Mouse (Mus musculus) CH12.LX (cell line): ENCODE data around the gene Sptbn4. TPM values are rescaled to one million over a fixed set of nuclear protein-coding genes. Genes with fewer than 3 reads are reported as not detected.

Experiments used
- DNase-seq: peaks from one replicate; pipeline ENCODE4 v3.0.0-alpha.2; 2013; ENCODE audit errors: extremely low read depth
- H3K27ac ChIP-seq: 2 replicates; pipeline ENCODE4 v1.5.1; 2012; ENCODE audit warnings: low read depth, mild to moderate bottlenecking, control low read depth, moderate library complexity; ENCODE audit not compliant: insufficient read depth
- H3K27me3 ChIP-seq: replicated peaks from 2 replicates; pipeline ENCODE3; 2012; ENCODE audit warnings: inconsistent platforms
- H3K36me3 ChIP-seq, 2 experiments: replicated peaks in 1 of 2; 2 replicates each; pipeline versions ENCODE3 to v1.6.1; 2012; ENCODE audit warnings: inconsistent platforms in 1 of 2, low read length in 1 of 2, mild to moderate bottlenecking in 1 of 2, mixed read lengths in 1 of 2, moderate library complexity in 1 of 2; ENCODE audit not compliant: control insufficient read depth in 1 of 2, insufficient read depth in 1 of 2
- H3K4me1 ChIP-seq, 2 experiments: 2 replicates each; pipeline ENCODE4 v1.6.1; 2012; ENCODE audit warnings: inconsistent platforms in 1 of 2, moderate library complexity in 1 of 2; ENCODE audit not compliant: insufficient read depth in 2 of 2, control insufficient read depth in 1 of 2
- H3K4me2 ChIP-seq: 2 replicates; pipeline ENCODE4 v1.6.1; 2012; ENCODE audit warnings: low read depth, mild to moderate bottlenecking, control low read depth; ENCODE audit not compliant: poor library complexity, insufficient read depth, severe bottlenecking
- H3K4me3 ChIP-seq, 3 experiments: fragments of 150-350 bp in 1 of 3; sonication (generic) in 1 of 3; replicated peaks in 1 of 3; 2 replicates each; pipeline versions ENCODE3 to v1.5.1; 2011 to 2012; ENCODE audit warnings: low read depth in 2 of 3, low read length in 2 of 3, mild to moderate bottlenecking in 2 of 3, moderate library complexity in 2 of 3, control low read depth in 1 of 3, improper control_type of control experiment in 1 of 3, inconsistent platforms in 1 of 3, mixed read lengths in 1 of 3; ENCODE audit not compliant: poor library complexity in 1 of 3
- H3K79me2 ChIP-seq: replicated peaks from 2 replicates; pipeline ENCODE4 v1.6.1; 2012; ENCODE audit warnings: mild to moderate bottlenecking, moderate library complexity; ENCODE audit not compliant: control insufficient read depth, poor library complexity, insufficient read depth, severe bottlenecking; ENCODE audit errors: extremely low read depth
- H3K9ac ChIP-seq: 2 replicates; pipeline ENCODE4 v1.6.1; 2012; ENCODE audit warnings: low read depth, mild to moderate bottlenecking, control low read depth, moderate library complexity; ENCODE audit not compliant: insufficient read depth
- H3K9me3 ChIP-seq: replicated peaks from 2 replicates; pipeline ENCODE3; 2012; ENCODE audit warnings: low read length, inconsistent platforms, mixed read lengths
- CHD1 ChIP-seq: IDR thresholded peaks from 2 replicates; pipeline ENCODE4 v1.6.1; 2012; ENCODE audit warnings: low read depth, low read length, improper control_type of control experiment, inconsistent platforms
- CHD2 ChIP-seq: IDR thresholded peaks from 2 replicates; pipeline ENCODE4 v1.6.1; 2011; ENCODE audit warnings: low read length, improper control_type of control experiment
- CTCF ChIP-seq, 2 experiments: IDR thresholded peaks in 1 of 2; conservative IDR thresholded peaks in 1 of 2; 2 replicates each; pipeline ENCODE4 v1.5.1; 2011 to 2012; ENCODE audit warnings: low read depth in 2 of 2, low read length in 2 of 2, improper control_type of control experiment in 1 of 2, inconsistent platforms in 1 of 2, mild to moderate bottlenecking in 1 of 2, moderate library complexity in 1 of 2
- ELF1 ChIP-seq: IDR thresholded peaks from 2 replicates; pipeline ENCODE4 v1.6.1; 2014; ENCODE audit warnings: low read depth, mild to moderate bottlenecking, inconsistent platforms, low read length, improper control_type of control experiment
- ETS1 ChIP-seq: conservative IDR thresholded peaks from 2 replicates; pipeline ENCODE4 v1.6.1; 2012; ENCODE audit warnings: low read depth, mild to moderate bottlenecking, inconsistent platforms, low read length, improper control_type of control experiment, moderate library complexity
- HCFC1 ChIP-seq: IDR thresholded peaks from 2 replicates; pipeline ENCODE4 v1.6.1; 2012; ENCODE audit warnings: low read depth, mild to moderate bottlenecking, inconsistent platforms, low read length, improper control_type of control experiment
- IRF4 ChIP-seq: IDR thresholded peaks from 2 replicates; pipeline ENCODE4 v1.6.1; 2014; ENCODE audit warnings: low read depth, mild to moderate bottlenecking, inconsistent platforms, low read length, improper control_type of control experiment
- JUN ChIP-seq: IDR thresholded peaks from 2 replicates; pipeline ENCODE4 v1.6.1; 2011; ENCODE audit warnings: low read depth, mild to moderate bottlenecking, low read length, improper control_type of control experiment, moderate library complexity; ENCODE audit not compliant: insufficient read depth
- JUND ChIP-seq: conservative IDR thresholded peaks from 2 replicates; pipeline ENCODE4 v1.6.1; 2011; ENCODE audit warnings: low read depth, low read length, improper control_type of control experiment
- MAFK ChIP-seq: IDR thresholded peaks from 2 replicates; pipeline ENCODE4 v1.6.1; 2011; ENCODE audit warnings: low read length, improper control_type of control experiment; ENCODE audit not compliant: insufficient replicate concordance
- MAX ChIP-seq: IDR thresholded peaks from 2 replicates; pipeline ENCODE4 v1.6.1; 2011; ENCODE audit warnings: low read length, improper control_type of control experiment
- NELFE ChIP-seq: IDR thresholded peaks from 2 replicates; pipeline ENCODE4 v1.6.1; 2011; ENCODE audit warnings: low read depth, low read length, improper control_type of control experiment
- NRF1 ChIP-seq: IDR thresholded peaks from 2 replicates; pipeline ENCODE4 v1.6.1; 2014; ENCODE audit warnings: low read depth, mild to moderate bottlenecking, inconsistent platforms, low read length, improper control_type of control experiment, moderate library complexity
- POLR2A ChIP-seq: IDR thresholded peaks from 2 replicates; pipeline ENCODE4 v1.6.1; 2011; ENCODE audit warnings: low read depth, mild to moderate bottlenecking, improper control_type of control experiment, low read length
- RAD21 ChIP-seq: IDR thresholded peaks from 2 replicates; pipeline ENCODE4 v1.6.1; 2011; ENCODE audit warnings: low read depth, mild to moderate bottlenecking, low read length, improper control_type of control experiment, moderate library complexity
- SIN3A ChIP-seq: IDR thresholded peaks from 2 replicates; pipeline ENCODE4 v1.6.1; 2012; ENCODE audit warnings: low read length, improper control_type of control experiment, inconsistent platforms
- SMC3 ChIP-seq: IDR thresholded peaks from 2 replicates; pipeline ENCODE4 v1.6.1; 2011; ENCODE audit warnings: low read depth, low read length, improper control_type of control experiment
- UBTF ChIP-seq: IDR thresholded peaks from 2 replicates; pipeline ENCODE4 v1.6.1; 2012; ENCODE audit warnings: low read depth, mild to moderate bottlenecking, inconsistent platforms, low read length, improper control_type of control experiment, moderate library complexity
- USF1 ChIP-seq: IDR thresholded peaks from 2 replicates; pipeline ENCODE4 v1.6.1; 2014; ENCODE audit warnings: low read depth, mild to moderate bottlenecking, inconsistent platforms, low read length, improper control_type of control experiment
- ZC3H11A ChIP-seq: IDR thresholded peaks from 2 replicates; pipeline ENCODE4 v1.6.1; 2012; ENCODE audit warnings: low read depth, mild to moderate bottlenecking, inconsistent platforms, low read length, improper control_type of control experiment
- ZKSCAN1 ChIP-seq: IDR thresholded peaks from 2 replicates; pipeline ENCODE4 v1.6.1; 2012; ENCODE audit warnings: low read depth, inconsistent platforms, low read length, improper control_type of control experiment, borderline replicate concordance
- ZMIZ1 ChIP-seq: IDR thresholded peaks from 2 replicates; pipeline ENCODE4 v1.6.1; 2012; ENCODE audit warnings: low read depth, mild to moderate bottlenecking, inconsistent platforms, low read length, improper control_type of control experiment
- ZNF384 ChIP-seq: IDR thresholded peaks from 2 replicates; pipeline ENCODE4 v1.6.1; 2012; ENCODE audit warnings: low read depth, low read length, improper control_type of control experiment, inconsistent platforms
- dilution Hi-C: fragments of 300-500 bp; cut with MboI; formaldehyde crosslinking; loops from 2 replicates; pipeline ENCODE4 v1.14.3; 2020; ENCODE audit warnings: low sequenced_read_pairs; ENCODE audit not compliant: extremely low pct_unique_long_range_greater_than_20kb, extremely low pct_ligation_motif_present
- in situ Hi-C: fragments of 300-500 bp; cut with MboI; formaldehyde crosslinking; loops from 3 replicates; pipeline ENCODE4 v1.14.3; 2019; ENCODE audit warnings: low sequenced_read_pairs, low pct_ligation_motif_present, low pct_unique_long_range_greater_than_20kb, mixed read lengths
- polyA plus RNA-seq: library from polyadenylated mRNA; unstranded; fragments of >175 nt; gene quantifications from 2 replicates; pipeline ENCODE4 v1.2.1, GENCODE M21; 2012; ENCODE audit warnings: low read depth; ENCODE audit not compliant: insufficient read length
- total RNA-seq, 2 experiments: library from RNA; depleted of rRNA; stranded (reverse); fragments of 300-350 nt in 1 of 2; fragments of >200 nt in 1 of 2; gene quantifications; 2 replicates each; pipeline ENCODE4 v1.2.3; 2012 to 2014

The Sptbn4 gene
- total and polyA plus RNA-seq, 3 experiments, result 0.21 to 0.38 (median 0.24) TPM

DNA sequence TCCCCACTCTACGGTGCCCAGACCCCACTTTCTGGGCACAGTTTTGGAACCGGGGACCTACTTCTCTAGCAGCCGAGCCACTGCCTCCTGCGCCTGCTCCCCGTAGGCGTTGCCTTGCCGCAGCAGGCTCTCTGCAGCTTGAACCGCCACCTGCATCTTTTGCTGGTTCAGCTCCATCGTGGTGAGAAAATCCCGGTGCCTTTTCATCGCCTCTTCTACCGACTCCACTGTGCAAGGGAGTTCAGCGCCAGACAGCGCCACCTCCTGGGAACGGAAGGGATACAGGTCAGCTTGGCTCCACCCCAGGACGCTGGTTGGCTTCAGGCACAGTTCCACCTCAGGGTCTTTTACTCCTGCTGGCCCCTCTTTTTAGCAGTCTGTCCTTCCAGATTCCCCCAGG is 44.8 kb downstream of the Sptbn4 start:
- H3K4me1 ChIP-seq, result no peaks in the 10 kb centered on the region
- no peak overlapping the region for H3K9ac ChIP-seq
- dilution Hi-C loops (no loop called here), in situ Hi-C loops (no loop called here)
- H3K36me3 ChIP-seq, result no peaks in the 10 kb centered on the region
- peaks cover 38% of the 10 kb centered on the region for H3K27me3 ChIP-seq
- H3K79me2 ChIP-seq, result no peaks in the 10 kb centered on the region
- peaks cover 13% of the 10 kb centered on the region for H3K9me3 ChIP-seq
- peak overlapping the region; percentile 22 for H3K4me2 ChIP-seq
- peak; percentile 65 for DNase-seq
- H3K27ac ChIP-seq, result no peak overlapping the region
- H3K4me3 ChIP-seq, result no peak overlapping the region
- no peak for TF ChIP-seq ELF1
- peak; percentile 59 for TF ChIP-seq NRF1
- TF ChIP-seq ETS1, result no peak
- TF ChIP-seq NELFE, result no peak
- peak; percentile 17; the same call in 1 of the 2 replicates for TF ChIP-seq ZC3H11A
- TF ChIP-seq CHD2, result no peak
- peak; percentile 54 for TF ChIP-seq RAD21
- no peak for TF ChIP-seq USF1
- peak; percentile 25; the same call in 1 of the 2 replicates for TF ChIP-seq IRF4
- TF ChIP-seq SIN3A, result no peak
- no peak for TF ChIP-seq UBTF
- no peak for TF ChIP-seq ZMIZ1
- TF ChIP-seq CTCF (conservative IDR thresholded peaks at IDR 0.05 in 1 of 2, IDR thresholded peaks at IDR 0.05 in 1 of 2; ENCODE audit: low read depth in 2 of 2, low read length in 2 of 2), result peak; percentile 45 to 80; a peak in 3 of 4 replicates
- TF ChIP-seq JUN, result no peak
- TF ChIP-seq SMC3, result peak; percentile 72
- TF ChIP-seq, all 38 proteins: peak for 6

DNA sequence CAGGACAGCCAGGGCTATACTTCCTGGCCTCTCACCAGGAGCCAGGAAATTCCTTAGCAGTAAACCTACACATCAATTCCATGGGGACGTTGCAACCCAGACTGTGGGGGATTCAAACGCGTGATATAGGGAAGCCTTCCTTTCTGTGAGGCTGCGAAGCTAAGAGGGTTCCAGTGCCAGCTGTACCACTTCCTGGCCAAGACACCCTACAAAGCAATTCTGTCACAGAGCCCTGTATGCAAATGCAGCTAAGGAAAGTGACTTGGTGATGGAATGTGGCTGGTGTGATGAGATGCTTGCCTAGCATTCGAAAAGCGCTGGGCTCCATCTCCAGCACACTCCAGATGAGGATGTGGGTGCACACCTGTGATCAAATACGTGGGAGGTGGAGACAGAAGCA is 46.9 kb downstream of the Sptbn4 start:
- no peak overlapping the region for H3K9ac ChIP-seq
- in situ Hi-C loops, result no loop called here
- DNase-seq, result no peak
- H3K4me1 ChIP-seq, result peaks cover 5 to 7% of the 10 kb centered on the region in 2 experiments; a peak in 3 of 4 replicates
- dilution Hi-C loops, result no loop called here
- TF ChIP-seq JUND (no peak), MAX (no peak), HCFC1 (no peak), CTCF (conservative IDR thresholded peaks at IDR 0.05 in 1 of 2, IDR thresholded peaks at IDR 0.05 in 1 of 2; ENCODE audit: low read depth in 2 of 2, low read length in 2 of 2) (no peak), MAFK (no peak), ZKSCAN1 (no peak), IRF4 (no peak), ZNF384 (no peak), ETS1 (no peak), UBTF (no peak), POLR2A (no peak), CHD1 (no peak), ZMIZ1 (no peak)
- H3K79me2 ChIP-seq, result no peaks in the 10 kb centered on the region
- H3K27me3 ChIP-seq, result peaks cover 56% of the 10 kb centered on the region
- no peaks in the 10 kb centered on the region for H3K36me3 ChIP-seq
- no peak overlapping the region for H3K4me2 ChIP-seq
- peaks cover 10% of the 10 kb centered on the region for H3K9me3 ChIP-seq
- H3K27ac ChIP-seq, result no peak overlapping the region
- no peak overlapping the region for H3K4me3 ChIP-seq
